Mouse (Mus musculus) adrenal gland, adult 8-10 months (tissue): ENCODE results near the gene Ppp1r13b. TPM values are rescaled to one million over a fixed set of nuclear protein-coding genes. Genes with fewer than 3 reads are reported as not detected.

Experiments used
- DNase-seq: peaks from one replicate; pipeline ENCODE4 v3.0.0; 2022
- total RNA-seq, 4 experiments: library from RNA; stranded (reverse); gene quantifications; 2 replicates each; pipeline ENCODE4 v1.2.4; 2022

Gene Ppp1r13b
- total RNA-seq, 4 experiments from 2014 or later = 16.0 to 26.6 (median 18.7) TPM

DNA sequence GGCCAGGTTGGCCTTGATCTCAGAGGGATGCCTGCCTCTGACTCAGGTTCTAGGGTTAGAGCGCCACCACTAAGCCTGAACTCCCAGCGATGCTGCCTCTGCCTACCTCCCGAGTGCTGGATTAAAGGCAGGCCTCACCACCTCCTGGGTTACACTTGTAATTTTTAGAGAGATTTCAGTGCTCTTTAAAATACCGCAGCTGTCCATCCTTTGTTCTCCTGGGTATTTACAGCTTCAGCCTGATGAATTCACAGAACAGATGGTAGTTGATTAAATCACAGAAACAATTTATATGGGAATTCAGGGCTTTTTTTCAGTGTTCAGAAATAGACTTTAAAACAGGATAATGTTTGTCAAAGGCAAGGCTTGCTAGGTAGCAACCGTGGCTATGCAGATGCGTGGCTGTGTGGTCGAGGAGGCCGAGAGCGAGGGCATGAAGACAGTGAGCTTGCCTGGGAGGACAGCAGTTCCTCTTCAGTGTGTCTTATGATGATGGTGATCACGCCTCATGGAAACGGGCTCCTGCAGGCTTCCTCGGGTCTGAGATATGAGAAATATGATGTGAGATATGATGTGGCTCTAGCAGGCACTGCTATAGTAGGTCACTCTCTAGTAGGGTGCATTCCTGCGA, 116.3 kb downstream of the Ppp1r13b start:
- DNase-seq = no peak

DNA sequence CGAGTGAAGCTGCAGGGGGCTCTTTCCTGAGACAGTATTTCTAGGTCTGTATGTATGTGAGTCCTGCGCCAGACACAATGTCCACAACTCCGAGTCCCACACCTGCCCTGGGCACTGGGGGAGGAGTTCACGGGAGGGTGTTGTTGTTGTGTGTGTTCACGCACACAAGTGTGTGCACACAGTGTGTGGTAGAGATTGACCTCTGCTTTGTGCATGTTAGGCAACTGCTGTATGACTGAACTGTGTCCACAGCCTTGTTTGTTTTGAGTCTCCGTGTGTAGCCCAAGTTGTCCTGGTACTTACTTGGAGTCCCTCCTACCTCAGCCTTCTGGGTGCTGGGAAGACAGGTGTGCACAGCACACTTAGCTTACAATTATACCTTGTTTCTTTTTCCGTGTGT, 117.3 kb downstream of the Ppp1r13b start:
- DNase-seq = no peak

DNA sequence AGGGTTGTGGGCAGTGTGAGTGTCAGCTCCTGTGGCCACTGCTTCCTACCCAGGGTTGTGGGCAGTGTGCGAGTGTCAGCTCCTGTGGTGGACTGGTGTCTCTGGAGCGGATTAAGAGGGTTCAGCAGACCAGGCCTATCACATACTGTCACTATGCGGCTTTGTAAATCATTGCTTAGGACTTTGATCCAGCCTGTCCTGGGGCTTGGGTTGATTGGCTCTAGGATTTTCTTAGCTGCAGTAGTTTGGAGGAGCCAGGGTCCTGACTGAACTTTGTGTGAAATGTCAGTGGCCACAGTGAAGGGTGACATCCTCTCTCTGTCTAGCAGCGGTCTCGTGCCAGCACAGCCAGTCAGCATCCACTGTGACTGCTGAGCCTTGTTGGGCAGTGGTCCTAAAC, 117.8 kb downstream of the Ppp1r13b start:
- DNase-seq = no peak

DNA sequence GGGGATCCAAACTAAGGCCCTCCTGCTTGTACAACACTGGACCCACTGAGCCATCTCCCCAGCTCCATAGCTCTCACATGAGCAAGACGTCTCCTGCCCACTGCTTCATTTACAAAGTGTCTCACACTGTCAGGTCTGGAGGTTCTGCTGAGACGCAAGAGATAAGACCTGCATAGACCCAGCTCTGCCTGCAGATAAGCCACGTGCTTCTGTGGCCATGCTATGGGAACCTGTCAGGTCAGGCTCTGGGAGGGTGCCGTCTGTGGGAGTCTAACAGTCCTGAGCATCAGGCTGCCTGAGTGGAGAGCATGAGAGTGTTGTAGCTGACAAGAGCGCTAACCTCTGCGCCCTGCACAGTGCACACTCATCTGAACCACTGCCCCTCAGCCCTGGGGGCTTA, 120.9 kb downstream of the Ppp1r13b start:
- DNase-seq = no peak

DNA sequence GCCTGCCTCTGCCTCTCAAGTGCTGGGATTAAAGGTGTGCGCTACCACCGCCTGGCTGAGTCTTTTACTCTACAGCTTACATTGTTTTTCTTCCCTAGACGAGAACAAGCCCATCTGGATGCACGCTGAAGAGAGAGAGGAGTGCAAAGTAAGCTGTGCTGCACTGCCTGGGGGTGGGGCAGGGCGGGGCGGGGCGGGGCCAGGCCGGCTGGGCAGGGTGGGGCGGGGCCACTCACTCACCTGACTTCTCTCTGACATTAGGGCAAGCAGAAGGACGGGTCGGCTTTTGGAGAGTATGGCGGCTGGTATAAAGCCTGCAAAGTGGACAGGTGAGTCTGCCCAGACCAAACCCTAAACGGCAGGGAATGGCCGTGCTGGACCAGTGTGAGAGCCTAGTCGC, 122.7 kb downstream of the Ppp1r13b start:
- DNase-seq = no peak

DNA sequence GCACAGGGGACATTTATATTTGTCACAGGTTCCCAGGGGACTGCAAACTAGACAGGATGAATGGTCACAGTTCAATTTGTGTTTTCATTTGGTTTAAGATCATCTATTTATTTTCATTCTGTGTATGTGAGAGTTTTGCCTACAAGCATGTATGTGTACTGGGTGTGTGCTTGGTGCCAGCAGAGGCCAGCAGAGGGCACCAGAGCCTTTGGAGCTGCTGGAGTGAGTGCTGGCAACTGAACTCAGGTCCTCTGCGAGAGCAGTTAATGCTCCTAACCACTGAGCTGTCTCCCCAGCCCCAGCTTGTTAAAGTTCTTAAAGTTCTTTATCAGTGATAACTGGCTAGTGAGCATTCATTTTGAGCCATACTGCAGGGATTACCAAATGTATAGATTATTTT, 128.4 kb downstream of the Ppp1r13b start:
- DNase-seq = no peak

Other genes starting within 250 kb of the Ppp1r13b start
- gene Ckb, start 235.8 kb downstream of the Ppp1r13b start, total RNA-seq = 100 to 1,000 TPM in 1 of 4 experiments, 10 to 100 TPM in 3; 50.3 to 118 (median 79.5) TPM
- gene Trmt61a, start 230.0 kb downstream of the Ppp1r13b start, total RNA-seq = 10 to 100 TPM; 12.8 to 16.6 (median 16.0) TPM
- gene Bag5, start 194.9 kb downstream of the Ppp1r13b start, total RNA-seq = 10 to 100 TPM; 39.2 to 41.7 (median 40.0) TPM
- 10 to 100 TPM; 65.7 to 82.3 (median 74.3) TPM for gene Apopt1, start 194.8 kb downstream of the Ppp1r13b start, total RNA-seq
- gene Klc1, start 149.3 kb downstream of the Ppp1r13b start, total RNA-seq = 100 to 1,000 TPM in 2 of 4 experiments, 10 to 100 TPM in 2; 87.5 to 137 (median 109) TPM
- gene Xrcc3, start 94.2 kb downstream of the Ppp1r13b start, total RNA-seq = 10 to 100 TPM; 17.5 to 22.1 (median 19.4) TPM
- gene Zfyve21, start 93.9 kb downstream of the Ppp1r13b start, total RNA-seq = 100 to 1,000 TPM; 113 to 145 (median 123) TPM
- 100 to 1,000 TPM; 314 to 407 (median 358) TPM for gene Atp5mpl, start 58.9 kb upstream of the Ppp1r13b start, total RNA-seq
- gene Tdrd9, start 63.4 kb upstream of the Ppp1r13b start, total RNA-seq = under 1 TPM in 2 of 4 experiments, not detected in 2; 0.09 to 0.31 TPM
- not detected for gene Rd3l, start 73.2 kb upstream of the Ppp1r13b start, total RNA-seq
- gene Aspg, start 198.6 kb upstream of the Ppp1r13b start, total RNA-seq = 10 to 100 TPM in 2 of 4 experiments, 1 to 10 TPM in 1, under 1 TPM in 1; 0.22 to 19.3 (median 7.5) TPM
- gene Kif26a, start 238.1 kb upstream of the Ppp1r13b start, total RNA-seq = 10 to 100 TPM; 11.4 to 19.1 (median 14.7) TPM